Mouse (Mus musculus) forebrain, embryonic 11.5 days (tissue): ENCODE data around the gene B3gat3. TPM values are rescaled to one million over a fixed set of nuclear protein-coding genes. Genes with fewer than 3 reads are reported as not detected.
"Not testable (repeated sequence)": the region's sequence is repeated elsewhere in the genome, so short reads cannot be mapped to it uniquely, and the experiment has no call there.

Experiments used
- ATAC-seq: fragments of 200-750 bp; cut with Nextera tagmentation; replicated peaks from 2 replicates; pipeline ENCODE4 v1.8.0; 2017; ENCODE audit warnings: moderate TSS enrichment; ENCODE audit not compliant: low FRiP score
- DNase-seq: peaks from one replicate; pipeline ENCODE4 v3.0.0-alpha.2; 2017; ENCODE audit warnings: low spot score
- H3K27ac ChIP-seq: fragments of 300-500 bp; sonication (generic); 2 replicates; pipeline ENCODE4 v1.5.1; 2014; ENCODE audit warnings: low read depth, low read length
- H3K27me3 ChIP-seq: fragments of 300-500 bp; sonication (generic); 2 replicates; pipeline ENCODE4 v1.6.1; 2014; ENCODE audit warnings: mild to moderate bottlenecking, low read length, mixed read lengths; ENCODE audit not compliant: control insufficient read depth, insufficient read depth
- H3K36me3 ChIP-seq: fragments of 300-500 bp; sonication (generic); 2 replicates; pipeline ENCODE4 v1.6.1; 2014; ENCODE audit warnings: mild to moderate bottlenecking, low read length, moderate library complexity, mixed read lengths; ENCODE audit not compliant: control insufficient read depth, insufficient read depth
- H3K4me1 ChIP-seq: fragments of 300-500 bp; sonication (generic); replicated peaks from 2 replicates; pipeline ENCODE4 v1.6.1; 2014; ENCODE audit warnings: low read length, mixed read lengths; ENCODE audit not compliant: control insufficient read depth, insufficient read depth
- H3K4me2 ChIP-seq: fragments of 300-500 bp; sonication (generic); 2 replicates; pipeline ENCODE4 v1.6.1; 2014; ENCODE audit warnings: low read depth, mild to moderate bottlenecking, low read length, moderate library complexity, mixed read lengths; ENCODE audit not compliant: severe bottlenecking
- H3K4me3 ChIP-seq: fragments of 300-500 bp; sonication (generic); 2 replicates; pipeline ENCODE4 v1.5.1; 2014; ENCODE audit warnings: low read depth, low read length
- H3K9ac ChIP-seq: fragments of 300-500 bp; sonication (generic); 2 replicates; pipeline ENCODE4 v1.6.1; 2014; ENCODE audit warnings: low read length
- H3K9me3 ChIP-seq: fragments of 300-500 bp; sonication (generic); 2 replicates; pipeline ENCODE4 v1.6.1; 2016; ENCODE audit warnings: low read length, mixed read lengths; ENCODE audit not compliant: control insufficient read depth
- WGBS: fragments of 180-500 bp; shearing (Covaris S2); extraction: QIAGEN DNeasy Blood & Tissue Kit; methylation state at CpG from one replicate; pipeline ENCODE4 v1.1.7; 2014; 5-methylcytosine and 5-hydroxymethylcytosine counted together
- polyA plus RNA-seq: library from polyadenylated mRNA; unstranded; fragments of >200 nt; fragmentation: Nextera tagmentation; extraction: Ambion mirVana; gene quantifications from 2 replicates; pipeline ENCODE4 v1.2.1, GENCODE M21; 2014

The B3gat3 gene
- polyA plus RNA-seq, result 55.0 and 57.2 TPM in 2 replicates

- peak within 1 kb of the TSS; percentile 68 for H3K27ac ChIP-seq
- peaks cover 14% of the 10 kb centered on the region for H3K36me3 ChIP-seq
- H3K9ac ChIP-seq, result peak within 1 kb of the TSS; percentile 77
- H3K4me3 ChIP-seq, result peak within 1 kb of the TSS; percentile 89
- peaks cover 4% of the 10 kb centered on the region; the same call in 1 of the 2 replicates for H3K4me1 ChIP-seq
- peak within 1 kb of the TSS; percentile 93 for H3K4me2 ChIP-seq
- no peaks in the 10 kb centered on the region for H3K9me3 ChIP-seq
- 3% methylated on average over 43 of the region's 50 CpGs for WGBS
- ATAC-seq (peak; percentile 98), DNase-seq (peak; percentile 95)
- H3K27me3 ChIP-seq, result no peaks in the 10 kb centered on the region
Measured at GRCm38 (mm10) chr19:8920073-8920736, at the start of gene B3gat3. TSS of gene B3gat3 (plus strand) at chr19:8920374.

GRCm38 (mm10) chr19:8870381-8870780 lies 49.8 kb upstream of the B3gat3 start:
- H3K36me3 ChIP-seq, H3K4me1 ChIP-seq, H3K27ac ChIP-seq, H3K4me2 ChIP-seq, DNase-seq, H3K27me3 ChIP-seq, H3K9me3 ChIP-seq, ATAC-seq: not testable (repeated sequence)
- WGBS, result 81% methylated on average over 3 of the region's 3 CpGs
- H3K4me3 ChIP-seq, result peak overlapping the region; percentile 96; the same call in 1 of the 2 replicates
- peak overlapping the region; percentile 60 for H3K9ac ChIP-seq

- peak overlapping the region; percentile 60 for H3K9ac ChIP-seq
- no peak overlapping the region; the same call in 1 of the 2 replicates for H3K27ac ChIP-seq
- WGBS, result 67% methylated on average over 9 of the region's 9 CpGs
- ATAC-seq, result peak; percentile 25; the same call in 1 of the 2 replicates
- H3K4me1 ChIP-seq, result peaks cover 7% of the 10 kb centered on the region; the same call in 1 of the 2 replicates
- H3K4me3 ChIP-seq, result peak overlapping the region; percentile 96
- no peaks in the 10 kb centered on the region for H3K9me3 ChIP-seq
- peaks cover 4% of the 10 kb centered on the region; the same call in 1 of the 2 replicates for H3K36me3 ChIP-seq
- H3K4me2 ChIP-seq, result peak overlapping the region; percentile 88
- H3K27me3 ChIP-seq, result no peaks in the 10 kb centered on the region
- no peak for DNase-seq
Measured at GRCm38 (mm10) chr19:8870838-8871237, 49.3 kb upstream of the B3gat3 start.

- H3K4me1 ChIP-seq, result peaks cover 7% of the 10 kb centered on the region; the same call in 1 of the 2 replicates
- peak within 1 kb of the TSS; percentile 96 for H3K9ac ChIP-seq
- peak within 1 kb of the TSS; percentile 96 for H3K4me3 ChIP-seq
- H3K27ac ChIP-seq, result peak within 1 kb of the TSS; percentile 63
- no peaks in the 10 kb centered on the region for H3K9me3 ChIP-seq
- H3K27me3 ChIP-seq, result no peaks in the 10 kb centered on the region
- DNase-seq (peak; percentile 95), ATAC-seq (peak; percentile 99)
- peaks cover 4% of the 10 kb centered on the region; the same call in 1 of the 2 replicates for H3K36me3 ChIP-seq
- 1% methylated on average over 52 of the region's 59 CpGs for WGBS
- peak within 1 kb of the TSS; percentile 88 for H3K4me2 ChIP-seq
Measured at GRCm38 (mm10) chr19:8871267-8872186, 48.6 kb upstream of the B3gat3 start, which contains the start of gene Ubxn1. TSS of gene Ubxn1 (plus strand) at chr19:8871496.

GRCm38 (mm10) chr19:8872266-8872840 lies 47.8 kb upstream of the B3gat3 start:
- Histone ChIP-seq H3K4me2 (peak overlapping the region; percentile 88), H3K9ac (peak overlapping the region; percentile 96), H3K36me3 (peaks cover 4% of the 10 kb centered on the region; the same call in 1 of the 2 replicates), H3K9me3 (no peaks in the 10 kb centered on the region), H3K27ac (peak overlapping the region; percentile 63; the same call in 1 of the 2 replicates), H3K4me3 (peak overlapping the region; percentile 96), H3K4me1 (peaks cover 7% of the 10 kb centered on the region; the same call in 1 of the 2 replicates), H3K27me3 (no peaks in the 10 kb centered on the region)
- 78% methylated on average over 10 of the region's 10 CpGs for WGBS
- ATAC-seq (no peak), DNase-seq (no peak)

GRCm38 (mm10) chr19:8875031-8875430 lies 45.1 kb upstream of the B3gat3 start:
- WGBS, result 93% methylated on average over 7 of the region's 7 CpGs
- ATAC-seq, result no peak
- no peak overlapping the region for H3K4me2 ChIP-seq
- no peak for DNase-seq
- H3K4me1 ChIP-seq, result peaks cover 7% of the 10 kb centered on the region; the same call in 1 of the 2 replicates
- peaks cover 4% of the 10 kb centered on the region; the same call in 1 of the 2 replicates for H3K36me3 ChIP-seq
- H3K4me3 ChIP-seq, result no peak overlapping the region
- no peak overlapping the region for H3K9ac ChIP-seq
- no peak overlapping the region for H3K27ac ChIP-seq
- H3K27me3 ChIP-seq, result no peaks in the 10 kb centered on the region
- no peaks in the 10 kb centered on the region for H3K9me3 ChIP-seq

GRCm38 (mm10) chr19:8880311-8881033 lies 39.7 kb upstream of the B3gat3 start, which contains the start of gene Uqcc3:
TSS of gene Uqcc3 (minus strand) at chr19:8880923.
- no peaks in the 10 kb centered on the region for H3K27me3 ChIP-seq
- H3K9ac ChIP-seq, result peak within 1 kb of the TSS; percentile 91
- peak within 1 kb of the TSS; percentile 50 for H3K27ac ChIP-seq
- H3K4me3 ChIP-seq, result peak within 1 kb of the TSS; percentile 76
- H3K4me2 ChIP-seq, result peak within 1 kb of the TSS; percentile 87
- H3K4me1 ChIP-seq, result no peaks in the 10 kb centered on the region
- no peaks in the 10 kb centered on the region for H3K9me3 ChIP-seq
- ATAC-seq, result peak; percentile 95
- WGBS, result under 1% methylated on average over 42 of the region's 42 CpGs
- no peaks in the 10 kb centered on the region; the same call in 1 of the 2 replicates for H3K36me3 ChIP-seq
- DNase-seq, result peak; percentile 90
